Mouse (Mus musculus) splenic B cell, adult 2 months (primary cell): Measurements from ENCODE around the gene Cacna1e.
A peak's percentile ranks its signal among the peaks of the same experiment; 100 is the strongest.

Experiments used
- DNase-seq: peaks from one replicate; pipeline ENCODE4 v3.0.0-alpha.2; 2011; ENCODE audit warnings: low read depth, low spot score
- H3K27me3 ChIP-seq: 2 replicates; pipeline ENCODE4 v1.6.1; 2012; ENCODE audit warnings: mild to moderate bottlenecking, low read length, moderate library complexity, mixed read lengths; ENCODE audit not compliant: control insufficient read depth, poor library complexity, insufficient read depth, severe bottlenecking
- H3K36me3 ChIP-seq: 2 replicates; pipeline ENCODE4 v1.6.1; 2012; ENCODE audit warnings: mild to moderate bottlenecking, low read length, moderate library complexity, mixed read lengths; ENCODE audit not compliant: control insufficient read depth, poor library complexity, insufficient read depth, severe bottlenecking

Gene Cacna1e

GRCm38 (mm10) chr1:154818742-154819141 is 65.6 kb downstream of the Cacna1e start:
- Histone ChIP-seq H3K36me3 (no peaks in the 10 kb centered on the region), H3K27me3 (no peaks in the 10 kb centered on the region)
- peak; percentile 32 for DNase-seq

- peak; percentile 52 for DNase-seq
- Histone ChIP-seq H3K36me3 (no peaks in the 10 kb centered on the region), H3K27me3 (no peaks in the 10 kb centered on the region)
Observed at GRCm38 (mm10) chr1:154816836-154817235, 67.5 kb downstream of the Cacna1e start.

- no peaks in the 10 kb centered on the region for H3K36me3 ChIP-seq
- DNase-seq = no peak
Observed at GRCm38 (mm10) chr1:154816267-154816666, 68.0 kb downstream of the Cacna1e start.

GRCm38 (mm10) chr1:154805742-154806141 is 78.6 kb downstream of the Cacna1e start:
- H3K27me3 ChIP-seq = no peaks in the 10 kb centered on the region
- no peaks in the 10 kb centered on the region; the same call in 1 of the 2 replicates for H3K36me3 ChIP-seq
- DNase-seq = no peak

More at GRCm38 (mm10) chr1:154816267-154816666, 68.0 kb downstream of the Cacna1e start:
- H3K27me3 ChIP-seq = no peaks in the 10 kb centered on the region

- no peaks in the 10 kb centered on the region; the same call in 1 of the 2 replicates for H3K36me3 ChIP-seq
- DNase-seq = no peak
- no peaks in the 10 kb centered on the region for H3K27me3 ChIP-seq
Observed at GRCm38 (mm10) chr1:154805038-154805437, 79.3 kb downstream of the Cacna1e start.

GRCm38 (mm10) chr1:154802301-154802904 is 81.9 kb downstream of the Cacna1e start:
- no peak for DNase-seq
- no peaks in the 10 kb centered on the region for H3K27me3 ChIP-seq
- no peaks in the 10 kb centered on the region; the same call in 1 of the 2 replicates for H3K36me3 ChIP-seq

GRCm38 (mm10) chr1:154799257-154799656 is 85.0 kb downstream of the Cacna1e start:
- DNase-seq = no peak
- Histone ChIP-seq H3K27me3 (no peaks in the 10 kb centered on the region), H3K36me3 (no peaks in the 10 kb centered on the region; the same call in 1 of the 2 replicates)

- DNase-seq = no peak
- H3K27me3 ChIP-seq = no peaks in the 10 kb centered on the region
- H3K36me3 ChIP-seq = no peaks in the 10 kb centered on the region; the same call in 1 of the 2 replicates
Observed at GRCm38 (mm10) chr1:154798771-154799170, 85.5 kb downstream of the Cacna1e start.

GRCm38 (mm10) chr1:154796685-154797084 is 87.6 kb downstream of the Cacna1e start:
- H3K36me3 ChIP-seq = no peaks in the 10 kb centered on the region; the same call in 1 of the 2 replicates
- peak; percentile 68 for DNase-seq

GRCm38 (mm10) chr1:154794518-154794951 is 89.8 kb downstream of the Cacna1e start:
- DNase-seq = peak; percentile 58
- no peaks in the 10 kb centered on the region; the same call in 1 of the 2 replicates for H3K36me3 ChIP-seq
- H3K27me3 ChIP-seq = no peaks in the 10 kb centered on the region

More at GRCm38 (mm10) chr1:154796685-154797084, 87.6 kb downstream of the Cacna1e start:
- no peaks in the 10 kb centered on the region for H3K27me3 ChIP-seq

GRCm38 (mm10) chr1:154791544-154792174 is 92.6 kb downstream of the Cacna1e start:
- no peaks in the 10 kb centered on the region for H3K27me3 ChIP-seq
- H3K36me3 ChIP-seq = no peaks in the 10 kb centered on the region; the same call in 1 of the 2 replicates
- DNase-seq = peak; percentile 33

GRCm38 (mm10) chr1:154788491-154788890 is 95.8 kb downstream of the Cacna1e start:
- Histone ChIP-seq H3K36me3 (no peaks in the 10 kb centered on the region), H3K27me3 (no peaks in the 10 kb centered on the region)
- no peak for DNase-seq

GRCm38 (mm10) chr1:154788069-154788468 is 96.2 kb downstream of the Cacna1e start:
- H3K36me3 ChIP-seq = no peaks in the 10 kb centered on the region
- H3K27me3 ChIP-seq = no peaks in the 10 kb centered on the region
- peak; percentile 87 for DNase-seq

- no peak for DNase-seq
- Histone ChIP-seq H3K36me3 (no peaks in the 10 kb centered on the region), H3K27me3 (no peaks in the 10 kb centered on the region)
Observed at GRCm38 (mm10) chr1:154787418-154787817, 96.9 kb downstream of the Cacna1e start.

GRCm38 (mm10) chr1:154786243-154786669 is 98.0 kb downstream of the Cacna1e start:
- peak; percentile 96 for DNase-seq
- Histone ChIP-seq H3K36me3 (no peaks in the 10 kb centered on the region), H3K27me3 (no peaks in the 10 kb centered on the region)
